Mouse (Mus musculus): ENCODE results near the gene Zbtb18. TPM values are rescaled to one million over a fixed set of nuclear protein-coding genes. Genes with fewer than 3 reads are reported as not detected.
A peak's percentile ranks its signal among the peaks of the same experiment; 100 is the strongest.

The Zbtb18 gene
- polyA plus RNA-seq, 1 experiment: 11.4 TPM

GRCm38 (mm10) chr1:177441492-177442195 is 507 bp upstream of the Zbtb18 start:
- no peaks in the 10 kb centered on the region for H3K27me3 ChIP-seq (ENCODE audit: control insufficient read depth, insufficient read depth, low read length)
- H3K27ac ChIP-seq (ENCODE audit: insufficient read depth, low read depth, low read length): peak overlapping the region; percentile 97
- H3K36me3 ChIP-seq (ENCODE audit: control insufficient read depth, insufficient read depth, low read length): no peaks in the 10 kb centered on the region
- H3K4me3 ChIP-seq (ENCODE audit: low read depth, low read length): peak overlapping the region; percentile 93
- TF ChIP-seq POLR2A (IDR thresholded peaks at IDR 0.05; ENCODE audit: low read depth, low read length) (peak; percentile 46; the same call in 1 of the 2 replicates), CTCF (IDR thresholded peaks at IDR 0.05; ENCODE audit: extremely low read depth, insufficient read length, insufficient replicate concordance, low read depth, low read length) (no peak)
- peaks cover 2% of the 10 kb centered on the region; the same call in 1 of the 2 replicates for H3K4me1 ChIP-seq (ENCODE audit: control insufficient read depth, insufficient read depth, insufficient read length, low read length)
- under 1% methylated on average over 85 of the region's 87 CpGs for WGBS

- WGBS: 2% methylated on average over 62 of the region's 62 CpGs
- peaks cover 2% of the 10 kb centered on the region; the same call in 1 of the 2 replicates for H3K4me1 ChIP-seq (ENCODE audit: control insufficient read depth, insufficient read depth, insufficient read length, low read length)
- H3K27me3 ChIP-seq (ENCODE audit: control insufficient read depth, insufficient read depth, low read length): no peaks in the 10 kb centered on the region
- H3K27ac ChIP-seq (ENCODE audit: insufficient read depth, low read depth, low read length): peak overlapping the region; percentile 52; the same call in 1 of the 2 replicates
- TF ChIP-seq POLR2A (IDR thresholded peaks at IDR 0.05; ENCODE audit: low read depth, low read length) (no peak; the same call in 1 of the 2 replicates), CTCF (IDR thresholded peaks at IDR 0.05; ENCODE audit: extremely low read depth, insufficient read length, insufficient replicate concordance, low read depth, low read length) (no peak)
- H3K4me3 ChIP-seq (ENCODE audit: low read depth, low read length): peak overlapping the region; percentile 80
- peaks cover 10% of the 10 kb centered on the region for H3K36me3 ChIP-seq (ENCODE audit: control insufficient read depth, insufficient read depth, low read length)
These were observed 921 bp downstream of the Zbtb18 start for GRCm38 (mm10) chr1:177442821-177443723.

GRCm38 (mm10) chr1:177443724-177444482 is 1.8 kb downstream of the Zbtb18 start:
- Histone ChIP-seq H3K36me3 (ENCODE audit: control insufficient read depth, insufficient read depth, low read length) (peaks cover 16% of the 10 kb centered on the region), H3K4me3 (ENCODE audit: low read depth, low read length) (peak overlapping the region; percentile 80), H3K27ac (ENCODE audit: insufficient read depth, low read depth, low read length) (no peak overlapping the region), H3K27me3 (ENCODE audit: control insufficient read depth, insufficient read depth, low read length) (no peaks in the 10 kb centered on the region), H3K4me1 (ENCODE audit: control insufficient read depth, insufficient read depth, insufficient read length, low read length) (peaks cover 2% of the 10 kb centered on the region; the same call in 1 of the 2 replicates)
- WGBS: 62% methylated on average over 9 of the region's 9 CpGs
- TF ChIP-seq CTCF (IDR thresholded peaks at IDR 0.05; ENCODE audit: extremely low read depth, insufficient read length, insufficient replicate concordance, low read depth, low read length): no peak
- no peak for TF ChIP-seq POLR2A (IDR thresholded peaks at IDR 0.05; ENCODE audit: low read depth, low read length)

GRCm38 (mm10) chr1:177444483-177444810 is 2.3 kb downstream of the Zbtb18 start:
- no peak overlapping the region for H3K27ac ChIP-seq (ENCODE audit: insufficient read depth, low read depth, low read length)
- TF ChIP-seq POLR2A (IDR thresholded peaks at IDR 0.05; ENCODE audit: low read depth, low read length): no peak
- no peak for TF ChIP-seq CTCF (IDR thresholded peaks at IDR 0.05; ENCODE audit: extremely low read depth, insufficient read length, insufficient replicate concordance, low read depth, low read length)
- H3K36me3 ChIP-seq (ENCODE audit: control insufficient read depth, insufficient read depth, low read length): peaks cover 18% of the 10 kb centered on the region
- 70% methylated on average over 3 of the region's 3 CpGs for WGBS
- H3K4me3 ChIP-seq (ENCODE audit: low read depth, low read length): no peak overlapping the region
- H3K4me1 ChIP-seq (ENCODE audit: control insufficient read depth, insufficient read depth, insufficient read length, low read length): peaks cover 2% of the 10 kb centered on the region; the same call in 1 of the 2 replicates
- H3K27me3 ChIP-seq (ENCODE audit: control insufficient read depth, insufficient read depth, low read length): no peaks in the 10 kb centered on the region

- Histone ChIP-seq H3K27me3 (ENCODE audit: control insufficient read depth, insufficient read depth, low read length) (no peaks in the 10 kb centered on the region), H3K4me1 (ENCODE audit: control insufficient read depth, insufficient read depth, insufficient read length, low read length) (peaks cover 2% of the 10 kb centered on the region; the same call in 1 of the 2 replicates), H3K36me3 (ENCODE audit: control insufficient read depth, insufficient read depth, low read length) (peaks cover 18% of the 10 kb centered on the region), H3K27ac (ENCODE audit: insufficient read depth, low read depth, low read length) (no peak overlapping the region), H3K4me3 (ENCODE audit: low read depth, low read length) (no peak overlapping the region)
- no peak for TF ChIP-seq POLR2A (IDR thresholded peaks at IDR 0.05; ENCODE audit: low read depth, low read length)
- WGBS: 70% methylated on average over 5 of the region's 5 CpGs
These were observed 2.8 kb downstream of the Zbtb18 start for GRCm38 (mm10) chr1:177444941-177445340.

GRCm38 (mm10) chr1:177445461-177446130 is 3.4 kb downstream of the Zbtb18 start:
- H3K4me1 ChIP-seq (ENCODE audit: control insufficient read depth, insufficient read depth, insufficient read length, low read length): peaks cover 2% of the 10 kb centered on the region; the same call in 1 of the 2 replicates
- 62% methylated on average over 7 of the region's 7 CpGs for WGBS
- peaks cover 18% of the 10 kb centered on the region for H3K36me3 ChIP-seq (ENCODE audit: control insufficient read depth, insufficient read depth, low read length)
- H3K27me3 ChIP-seq (ENCODE audit: control insufficient read depth, insufficient read depth, low read length): no peaks in the 10 kb centered on the region
- no peak overlapping the region; the same call in 1 of the 2 replicates for H3K27ac ChIP-seq (ENCODE audit: insufficient read depth, low read depth, low read length)
- no peak overlapping the region for H3K4me3 ChIP-seq (ENCODE audit: low read depth, low read length)
- TF ChIP-seq POLR2A (IDR thresholded peaks at IDR 0.05; ENCODE audit: low read depth, low read length) (no peak), CTCF (IDR thresholded peaks at IDR 0.05; ENCODE audit: extremely low read depth, insufficient read length, insufficient replicate concordance, low read depth, low read length) (no peak)

Data from small intestine, adult 2 months (tissue).